Mouse (Mus musculus) embryo, embryonic 10 days (tissue): ENCODE results near the gene Ktn1.

Experiments used
- DNase-seq: peaks from one replicate; pipeline ENCODE4 v3.0.0-alpha.2; 2015; ENCODE audit warnings: low spot score

Ktn1 gene

DNA sequence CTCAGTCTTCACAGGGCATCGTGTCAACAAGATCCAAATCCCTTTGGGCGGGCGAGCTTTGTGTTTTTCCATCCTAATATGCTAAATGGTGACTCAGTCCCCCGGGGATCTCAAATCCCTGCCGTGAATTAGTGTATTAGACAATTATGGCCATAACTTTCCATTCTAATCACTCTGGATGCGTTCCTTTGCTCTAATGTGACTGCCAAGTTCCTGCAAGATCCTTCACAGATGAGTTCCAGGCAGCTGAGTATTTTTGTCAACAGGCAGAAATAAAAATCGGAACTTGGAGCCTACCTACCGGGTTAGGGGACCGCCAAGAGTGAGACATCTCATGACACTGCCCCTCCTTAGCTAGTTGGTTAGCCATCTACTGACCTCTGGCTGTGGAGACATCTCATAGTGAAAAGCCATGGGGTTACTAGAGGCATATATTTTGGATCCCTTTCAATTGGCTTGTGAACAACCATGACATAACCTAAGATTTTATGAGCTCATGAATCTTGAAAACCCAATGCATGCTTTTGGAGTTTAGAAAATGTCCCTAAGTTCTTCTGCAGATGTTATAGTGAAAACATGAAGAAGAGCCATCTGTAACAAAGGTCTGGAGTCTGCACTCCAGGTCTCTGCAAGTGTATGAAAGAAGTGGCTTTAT is 108.3 kb downstream of the Ktn1 start:
- DNase-seq = no peak

DNA sequence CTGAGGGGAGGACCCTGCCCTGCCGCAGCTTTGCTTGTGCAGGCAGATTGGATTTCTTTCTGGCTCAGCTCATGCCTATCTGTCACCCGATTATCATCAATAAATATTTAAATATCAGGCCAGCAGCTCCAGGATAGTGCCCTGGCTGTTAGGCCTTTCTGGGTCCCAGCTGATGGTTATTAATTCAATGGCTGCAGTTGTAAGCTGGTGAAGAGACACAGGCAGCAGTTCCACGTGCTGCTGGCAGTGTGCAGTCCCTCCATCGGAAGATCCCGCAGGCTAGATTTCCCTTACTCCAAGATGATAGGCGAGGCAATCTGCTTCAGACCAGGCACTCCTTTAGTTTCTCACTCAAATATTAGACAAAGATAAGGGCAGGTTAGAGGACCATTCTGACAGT is 116.9 kb downstream of the Ktn1 start:
- no peak for DNase-seq

DNA sequence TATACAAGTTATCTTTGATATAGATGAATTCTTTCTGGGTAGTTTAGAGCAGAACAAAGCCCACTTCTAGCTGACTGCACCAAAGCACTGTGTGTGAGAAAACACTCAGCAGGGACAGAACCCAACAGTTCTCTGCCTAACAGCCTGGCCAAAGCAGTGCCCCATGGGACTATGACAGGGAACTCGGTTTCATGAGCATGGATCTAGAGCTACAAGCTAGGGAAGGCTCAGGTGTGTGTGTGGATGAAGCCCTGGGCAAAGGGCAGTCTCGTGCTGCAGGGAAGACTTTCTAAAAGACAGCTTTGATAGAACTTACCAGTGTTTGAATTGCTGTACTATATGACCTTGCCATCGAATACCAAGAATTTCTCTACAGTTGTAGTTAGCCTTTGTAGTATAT is 117.5 kb downstream of the Ktn1 start:
- DNase-seq = no peak

GRCm38 (mm10) chr14:47766373-47766772 is 118.1 kb downstream of the Ktn1 start:
- no peak for DNase-seq

DNA sequence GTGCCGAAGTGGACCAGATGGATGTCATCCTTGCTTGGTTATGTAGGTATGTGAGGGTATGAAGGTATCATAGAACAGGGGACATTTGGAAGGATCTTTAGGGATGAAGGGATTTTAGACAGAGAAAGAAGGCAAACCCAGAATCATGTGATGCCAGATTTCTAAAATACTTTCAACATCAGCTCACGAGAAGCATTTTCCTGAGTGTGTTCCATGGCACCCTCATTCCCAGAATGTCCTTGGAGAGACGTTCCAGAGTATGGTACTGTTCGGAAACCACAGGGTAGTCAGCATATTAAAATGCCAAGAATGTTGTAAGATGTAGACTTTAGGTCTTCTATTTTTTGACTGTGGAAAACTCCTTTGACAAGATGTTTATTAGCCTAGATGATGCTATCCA is 123.2 kb downstream of the Ktn1 start:
- no peak for DNase-seq

- DNase-seq = no peak
Observed at GRCm38 (mm10) chr14:47775543-47775942, 127.3 kb downstream of the Ktn1 start.

DNA sequence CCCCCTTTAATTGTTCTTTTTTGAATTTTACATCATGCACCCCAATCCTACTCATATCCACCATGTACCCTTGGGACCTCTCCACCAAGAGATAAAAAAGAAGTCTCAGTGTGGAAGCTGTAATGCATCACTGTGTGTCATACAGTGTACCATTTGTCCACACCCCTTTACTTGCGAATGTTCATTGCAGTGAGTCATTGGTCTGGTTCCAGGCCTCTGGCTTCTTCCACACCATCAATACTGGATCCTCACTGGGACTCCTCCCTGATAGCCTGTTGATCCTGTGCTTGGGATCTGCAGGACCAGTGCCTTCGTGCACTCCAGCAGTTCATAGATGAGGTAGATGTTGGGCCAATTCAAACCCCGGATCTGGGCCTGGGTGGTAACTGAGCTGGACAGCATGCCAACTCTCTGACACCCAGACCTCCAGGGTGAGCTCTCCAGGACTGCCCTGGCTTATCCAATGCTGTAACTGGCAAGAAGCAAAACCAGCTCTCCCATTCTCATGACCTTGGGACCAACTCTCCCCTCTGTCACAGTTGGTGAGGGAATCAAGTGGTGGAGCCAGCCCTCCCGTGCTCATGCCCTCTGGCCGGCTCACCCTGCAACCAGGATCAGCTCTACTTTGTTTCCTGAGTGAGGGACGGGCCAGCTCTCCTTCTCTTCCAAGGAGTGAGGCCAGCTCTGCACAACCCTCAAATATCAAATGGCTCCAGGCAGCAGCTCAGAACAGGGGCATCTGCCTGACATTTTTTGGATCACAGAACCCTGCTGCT is 128.2 kb downstream of the Ktn1 start:
- no peak for DNase-seq

DNA sequence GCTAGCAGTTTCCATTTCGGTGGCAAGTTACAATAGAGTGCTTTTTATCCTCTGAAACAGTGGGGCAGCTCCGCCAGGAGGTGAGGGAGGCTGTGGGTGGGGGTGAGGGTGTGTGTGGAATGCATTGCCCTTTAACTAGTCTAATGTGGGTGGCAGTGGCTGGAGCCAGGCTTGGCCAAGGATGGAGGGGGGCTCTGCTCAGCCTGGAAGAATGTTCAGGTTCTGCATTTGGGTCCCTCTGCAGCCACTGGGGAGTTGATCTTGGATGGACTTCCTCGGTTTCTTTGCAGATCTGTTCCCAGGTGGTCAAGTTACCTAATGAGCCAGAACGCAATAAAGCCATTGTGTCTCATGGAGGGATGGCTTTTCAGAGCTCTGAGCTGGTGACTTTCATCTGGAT is 137.9 kb downstream of the Ktn1 start:
- DNase-seq = no peak
